In genomic region chr15:80467876-80468275, GRCm38 (mm10) we compare ENCODE assay signal across 18 mouse cellular contexts.
"Had no signal": no experiment of that assay in that cellular context is flagged by ENCODE, and none has a peak within 500 bp of the region (broad histone marks: within the 10 kb centered on the region; RNA-seq: fewer than 3 reads in every experiment).

No protein-coding gene starts in this region.

- H3K27me3 ChIP-seq: midbrain, embryonic 15.5 days had no signal

- H3K4me1 ChIP-seq: midbrain, embryonic 12.5 days; midbrain, embryonic 15.5 days; neural tube, embryonic 12.5 days; stomach, embryonic 15.5 days had no signal

- H3K4me3 ChIP-seq: limb, embryonic 10.5 days; limb, embryonic 13.5 days; midbrain, embryonic 12.5 days; midbrain, embryonic 15.5 days; neural tube, embryonic 12.5 days; stomach, embryonic 15.5 days had no signal

- DNase-seq: kidney, adult 18-20 months; kidney, adult 9 months; kidney, postnatal 14 days; kidney, postnatal 4 days; lung, embryonic 14.5 days; lung, postnatal 36 days; retina, postnatal 1 day; right cerebral cortex, postnatal 25 days; spleen, adult 18-20 months; thymus, postnatal 36 days had no signal

- H3K9ac ChIP-seq: limb, embryonic 13.5 days; lung, embryonic 14.5 days; midbrain, embryonic 12.5 days; midbrain, embryonic 15.5 days; neural tube, embryonic 12.5 days; stomach, embryonic 15.5 days had no signal

- H3K4me2 ChIP-seq: limb, embryonic 13.5 days; lung, embryonic 14.5 days; midbrain, embryonic 12.5 days; midbrain, embryonic 15.5 days; neural tube, embryonic 12.5 days; stomach, embryonic 15.5 days had no signal

- ATAC-seq: intestine, embryonic 16.5 days; lung, postnatal 0 days; midbrain, embryonic 15.5 days had no signal

- H3K27ac ChIP-seq: limb, embryonic 10.5 days; limb, embryonic 13.5 days; midbrain, embryonic 12.5 days; midbrain, embryonic 15.5 days; neural tube, embryonic 12.5 days; stomach, embryonic 15.5 days had no signal

- H3K36me3 ChIP-seq: limb, embryonic 10.5 days; limb, embryonic 13.5 days; midbrain, embryonic 12.5 days; midbrain, embryonic 15.5 days; neural tube, embryonic 12.5 days; stomach, embryonic 15.5 days had no signal

- H3K9me3 ChIP-seq: limb, embryonic 10.5 days; limb, embryonic 13.5 days; midbrain, embryonic 12.5 days; midbrain, embryonic 15.5 days; neural tube, embryonic 12.5 days; stomach, embryonic 15.5 days had no signal
